9 mouse cellular contexts compared by ENCODE assay signal in the genomic region with DNA sequence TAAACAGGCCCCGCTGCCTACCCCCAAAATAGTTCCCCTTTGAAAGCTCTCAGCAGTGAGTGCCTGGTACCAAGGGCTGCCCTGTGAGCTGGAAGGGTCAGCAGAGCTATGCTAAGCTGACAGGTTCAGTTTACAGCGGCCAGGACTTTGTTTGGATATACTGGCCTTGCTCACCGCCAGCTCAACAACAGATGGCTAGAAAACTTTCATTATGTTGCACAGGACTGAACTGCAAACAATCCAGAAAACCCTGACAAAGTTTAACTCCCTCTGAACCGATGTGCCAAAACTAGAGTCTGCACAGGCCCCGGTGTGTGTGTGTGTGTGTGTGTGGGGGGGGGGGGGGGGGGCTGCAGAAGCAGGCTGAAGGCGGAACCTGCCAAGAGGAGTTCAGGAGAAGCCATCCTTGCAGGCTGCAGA.
DNase-seq lines count a peak whose midpoint lies in the region; ATAC-seq and TF ChIP-seq lines count a peak whose summit lies in the region.
"Had no signal": no experiment of that assay in that cellular context is flagged by ENCODE, and none has a peak within 500 bp of the region (broad histone marks: within the 10 kb centered on the region; RNA-seq: fewer than 3 reads in every experiment).

No protein-coding gene starts in this region.

- peak overlapping the region; percentile 45 for H3K9ac ChIP-seq in heart, adult 2 months (ENCODE audit: low read depth, low read length)
- no peak overlapping the region for H3K9ac ChIP-seq in forebrain, embryonic 14.5 days (ENCODE audit: low read length)
- H3K9ac ChIP-seq in kidney, embryonic 15.5 days: peak overlapping the region; percentile 0; the same call in 1 of the 2 replicates
- H3K9ac ChIP-seq: neural tube, embryonic 13.5 days had no signal

- H3K4me3 ChIP-seq in heart, adult 2 months: no peak overlapping the region
- H3K4me3 ChIP-seq in forebrain, embryonic 14.5 days (ENCODE audit: low read depth, low read length): no peak overlapping the region
- H3K4me3 ChIP-seq in kidney, embryonic 15.5 days (replicated peaks): no peak overlapping the region
- H3K4me3 ChIP-seq: neural tube, embryonic 13.5 days had no signal

- peak; percentile 61 for ATAC-seq in forebrain, embryonic 14.5 days
- ATAC-seq in kidney, embryonic 15.5 days (replicated peaks; ENCODE audit: low FRiP score): peak; percentile 67

- DNase-seq in heart, adult 2 months: peak; percentile 33 to 35
- DNase-seq in heart, postnatal 14 days: no peak
- DNase-seq in forebrain, embryonic 14.5 days (ENCODE audit: low spot score): peak; percentile 52
- peak; percentile 16 to 44 for DNase-seq in lung, postnatal 4 days
- no peak for DNase-seq in spleen, adult 18-20 months
- DNase-seq in spleen, postnatal 36 days (ENCODE audit: low spot score in 2 of 2): no peak
- DNase-seq in T-cell, adult 2 months (ENCODE audit: low spot score): no peak

- no peaks in the 10 kb centered on the region for H3K27me3 ChIP-seq in heart, adult 2 months (ENCODE audit: control insufficient read depth, insufficient read depth, low read length)
- no peaks in the 10 kb centered on the region for H3K27me3 ChIP-seq in forebrain, embryonic 14.5 days (replicated peaks; ENCODE audit: control insufficient read depth, insufficient read depth, low read length)
- no peaks in the 10 kb centered on the region for H3K27me3 ChIP-seq in kidney, embryonic 15.5 days

- WGBS in heart, adult 2 months: 40% methylated on average over 6 of the region's 6 CpGs
- 8% methylated on average over 6 of the region's 6 CpGs for WGBS in forebrain, embryonic 14.5 days
- 11% methylated on average over 6 of the region's 6 CpGs for WGBS in kidney, embryonic 15.5 days

- intact Hi-C loops in heart, adult 2 months (cut with DNase I): no loop called here
- intact Hi-C loops in heart, postnatal 14 days (cut with DNase I): no loop called here

- TF ChIP-seq EP300 in heart, adult 2 months (IDR thresholded peaks at IDR 0.05; ENCODE audit: insufficient read depth, low read depth, low read length): no peak

- peak overlapping the region; percentile 64 for H3K27ac ChIP-seq in heart, adult 2 months
- H3K27ac ChIP-seq in forebrain, embryonic 14.5 days (ENCODE audit: low read depth, low read length): no peak overlapping the region
- H3K27ac ChIP-seq in kidney, embryonic 15.5 days: peak overlapping the region; percentile 79
- H3K27ac ChIP-seq: neural tube, embryonic 13.5 days had no signal

- no peaks in the 10 kb centered on the region; the same call in 1 of the 2 replicates for H3K4me1 ChIP-seq in heart, adult 2 months (ENCODE audit: control insufficient read depth, insufficient read depth, low read length)
- peaks cover 16% of the 10 kb centered on the region for H3K4me1 ChIP-seq in forebrain, embryonic 14.5 days (ENCODE audit: control insufficient read depth, insufficient read depth, low read length)
- H3K4me1 ChIP-seq in kidney, embryonic 15.5 days: peaks cover 64% of the 10 kb centered on the region

- H3K9me3 ChIP-seq in forebrain, embryonic 14.5 days (replicated peaks; ENCODE audit: control insufficient read depth, low read length): no peaks in the 10 kb centered on the region
- H3K9me3 ChIP-seq in kidney, embryonic 15.5 days (replicated peaks): no peaks in the 10 kb centered on the region
- H3K9me3 ChIP-seq: neural tube, embryonic 13.5 days had no signal

- H3K79me2 ChIP-seq in heart, adult 2 months (replicated peaks; ENCODE audit: control insufficient read depth, insufficient read depth, low read length): no peaks in the 10 kb centered on the region

- no peaks in the 10 kb centered on the region for H3K36me3 ChIP-seq in heart, adult 2 months (ENCODE audit: control insufficient read depth, insufficient read depth, low read length)
- H3K36me3 ChIP-seq in forebrain, embryonic 14.5 days (ENCODE audit: control insufficient read depth, insufficient read depth, low read length): no peaks in the 10 kb centered on the region
- no peaks in the 10 kb centered on the region for H3K36me3 ChIP-seq in kidney, embryonic 15.5 days
- H3K36me3 ChIP-seq: neural tube, embryonic 13.5 days had no signal

- no peak for TF ChIP-seq POLR2A in heart, adult 2 months (IDR thresholded peaks at IDR 0.05; ENCODE audit: insufficient read depth, low read depth, low read length)

- 0 out of 2 replicates have a peak overlapping the region, but pooled peaks have one; percentile 10 for H3K4me2 ChIP-seq in forebrain, embryonic 14.5 days (ENCODE audit: low read length)
- H3K4me2 ChIP-seq in kidney, embryonic 15.5 days: peak overlapping the region; percentile 37
- H3K4me2 ChIP-seq: neural tube, embryonic 13.5 days had no signal

- no peak for TF ChIP-seq CTCF in heart, adult 2 months (IDR thresholded peaks at IDR 0.05)

Comparison
In these comparisons a context has a peak if more than half of its experiments do, and no peak if none do; other contexts are left out.
1. DNase-seq: peak in heart, adult 2 months (2 of 2), forebrain, embryonic 14.5 days (single experiment) and lung, postnatal 4 days (2 of 2); none in heart, postnatal 14 days (0 of 2), spleen, adult 18-20 months (0 of 2), spleen, postnatal 36 days (0 of 2) and T-cell, adult 2 months (single experiment).